Mouse (Mus musculus): ENCODE results near the gene Gars. TPM values are rescaled to one million over a fixed set of nuclear protein-coding genes. Genes with fewer than 3 reads are reported as not detected.

Gene Gars
- polyA plus RNA-seq, 1 experiment from 2014 or later: 209 TPM

DNA sequence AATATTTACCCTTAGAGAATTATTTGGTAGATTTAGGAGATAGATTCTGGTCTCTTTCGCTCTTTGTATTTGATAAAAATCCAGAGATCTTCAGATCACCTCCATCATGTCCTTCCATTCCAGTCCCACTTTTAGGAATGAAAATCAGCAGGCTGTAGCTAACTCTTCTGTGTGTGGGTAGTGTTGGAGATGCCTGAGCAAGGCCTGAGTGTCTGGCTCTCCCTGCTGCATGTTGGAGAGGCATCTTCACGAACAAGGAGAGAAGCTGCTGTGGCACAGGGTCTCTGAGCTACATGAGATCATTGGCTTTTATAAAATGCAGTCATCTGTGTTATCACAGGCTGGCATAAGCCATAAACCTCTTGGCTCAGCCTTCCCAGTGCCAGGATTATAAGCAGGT, 28.1 kb downstream of the Gars start:
- Histone ChIP-seq H3K36me3 (ENCODE audit: control insufficient read depth, insufficient read depth, low read length) (peaks cover 38% of the 10 kb centered on the region), H3K27ac (ENCODE audit: low read depth, low read length) (no peak overlapping the region), H3K9ac (ENCODE audit: low read depth, low read length) (no peak overlapping the region), H3K4me3 (ENCODE audit: low read length) (no peak overlapping the region), H3K4me1 (ENCODE audit: control insufficient read depth, insufficient read depth, low read depth, low read length) (no peaks in the 10 kb centered on the region), H3K4me2 (ENCODE audit: low read length) (no peak overlapping the region), H3K27me3 (replicated peaks; ENCODE audit: control insufficient read depth, insufficient read depth, low read length) (no peaks in the 10 kb centered on the region), H3K9me3 (ENCODE audit: control insufficient read depth, low read length) (no peaks in the 10 kb centered on the region)
- ATAC-seq: no peak
- 95% methylated on average over 2 of the region's 2 CpGs for WGBS

DNA sequence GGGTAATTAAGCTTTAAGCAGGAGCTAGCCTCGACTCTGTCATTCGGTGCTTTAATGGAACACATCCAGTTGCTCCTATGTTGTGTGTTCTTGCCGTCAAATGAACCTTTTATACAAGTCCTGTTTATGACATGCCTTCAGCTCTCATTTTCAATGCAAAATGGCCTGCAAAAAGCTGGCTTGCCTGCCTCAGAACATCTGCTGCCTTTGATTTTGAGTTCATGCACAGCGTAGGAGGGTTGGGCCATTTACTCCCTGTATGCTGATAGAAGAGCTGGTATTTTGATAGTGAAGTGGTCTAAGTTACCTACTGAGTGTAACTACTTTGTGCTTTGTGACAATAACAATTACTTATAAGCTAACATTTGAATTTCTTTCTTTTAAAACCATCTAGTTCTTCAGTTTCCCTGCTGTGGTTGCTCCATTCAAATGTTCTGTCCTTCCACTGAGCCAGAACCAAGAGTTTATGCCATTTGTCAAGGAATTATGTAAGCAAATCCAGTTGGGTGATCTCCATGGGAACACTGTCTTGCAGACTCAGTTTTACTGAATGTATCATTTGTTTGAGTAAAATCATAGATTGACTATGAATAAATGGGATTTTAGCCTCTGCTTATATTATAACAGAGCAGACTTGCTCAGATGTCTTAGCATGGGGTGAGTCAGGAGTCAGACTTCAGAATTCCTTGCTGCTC, 38.9 kb downstream of the Gars start:
- Histone ChIP-seq H3K9ac (ENCODE audit: low read depth, low read length) (no peak overlapping the region), H3K4me3 (ENCODE audit: low read length) (no peak overlapping the region), H3K9me3 (ENCODE audit: control insufficient read depth, low read length) (no peaks in the 10 kb centered on the region), H3K27ac (ENCODE audit: low read depth, low read length) (no peak overlapping the region), H3K4me1 (ENCODE audit: control insufficient read depth, insufficient read depth, low read depth, low read length) (no peaks in the 10 kb centered on the region), H3K36me3 (ENCODE audit: control insufficient read depth, insufficient read depth, low read length) (peaks cover 43% of the 10 kb centered on the region), H3K27me3 (replicated peaks; ENCODE audit: control insufficient read depth, insufficient read depth, low read length) (no peaks in the 10 kb centered on the region), H3K4me2 (ENCODE audit: low read length) (no peak overlapping the region)
- 76% methylated on average over 4 of the region's 4 CpGs for WGBS
- ATAC-seq: no peak

DNA sequence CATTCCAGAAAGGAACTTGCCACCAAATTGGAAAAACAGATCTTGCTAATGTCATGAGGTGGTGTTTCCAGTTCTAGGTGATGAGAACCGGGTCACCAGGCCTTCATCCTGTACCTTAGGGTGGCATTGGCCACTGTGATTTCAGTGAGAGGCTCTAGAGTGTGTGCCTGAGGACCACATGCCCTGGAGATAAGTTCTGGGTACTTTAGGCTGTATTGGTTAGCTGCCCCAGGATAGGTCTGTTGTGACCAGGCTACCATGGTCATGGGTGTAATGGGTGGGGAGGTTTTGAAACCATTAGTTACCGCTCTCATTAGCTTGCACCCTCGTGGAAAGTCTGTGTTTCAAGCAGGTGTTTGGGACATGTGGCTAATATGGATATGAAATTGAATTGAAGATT, 43.6 kb downstream of the Gars start:
- Histone ChIP-seq H3K27ac (ENCODE audit: low read depth, low read length) (no peak overlapping the region), H3K36me3 (ENCODE audit: control insufficient read depth, insufficient read depth, low read length) (peaks cover 22% of the 10 kb centered on the region), H3K9me3 (ENCODE audit: control insufficient read depth, low read length) (no peaks in the 10 kb centered on the region), H3K4me3 (ENCODE audit: low read length) (no peak overlapping the region), H3K4me1 (ENCODE audit: control insufficient read depth, insufficient read depth, low read depth, low read length) (no peaks in the 10 kb centered on the region), H3K27me3 (replicated peaks; ENCODE audit: control insufficient read depth, insufficient read depth, low read length) (no peaks in the 10 kb centered on the region), H3K4me2 (ENCODE audit: low read length) (no peak overlapping the region), H3K9ac (ENCODE audit: low read depth, low read length) (no peak overlapping the region)
- no peak for ATAC-seq
- 94% methylated on average over 3 of the region's 3 CpGs for WGBS

DNA sequence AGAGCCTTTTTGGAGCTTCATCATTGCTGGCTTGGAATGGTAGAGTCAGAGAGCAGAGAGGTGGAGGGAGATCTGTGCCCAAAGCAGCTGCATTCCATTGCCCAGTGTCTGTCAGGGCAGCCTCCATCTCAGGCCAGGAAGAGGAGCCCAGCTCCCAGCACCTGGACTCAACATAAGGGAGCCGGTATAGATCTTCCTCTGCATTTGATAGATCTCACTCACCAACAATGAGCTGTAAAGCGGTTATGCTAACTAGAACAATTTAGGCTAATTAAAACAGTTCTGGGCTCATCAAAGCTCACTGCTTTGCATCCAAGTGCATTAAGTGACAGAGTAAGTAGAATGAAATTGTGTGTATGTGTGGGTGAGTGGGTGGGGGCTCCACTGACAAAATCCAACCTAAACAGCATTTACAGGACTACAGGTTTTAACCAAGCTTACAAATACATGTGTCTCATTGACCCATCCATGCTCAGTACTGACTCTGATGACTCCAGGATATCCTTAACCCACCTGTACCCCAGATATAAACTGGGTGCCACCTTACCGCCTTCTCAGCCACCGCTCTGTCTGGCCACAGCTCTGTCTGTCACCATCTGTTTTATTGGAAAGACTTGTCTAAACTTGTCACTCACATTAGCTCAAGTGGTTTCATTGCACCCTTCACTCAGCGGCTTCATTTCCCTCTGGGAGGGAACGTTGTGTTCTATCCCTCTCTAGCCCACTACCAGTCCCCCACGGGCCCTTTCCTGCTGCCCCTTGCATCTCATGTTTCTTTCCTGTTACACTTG, 44.6 kb downstream of the Gars start:
- H3K27ac ChIP-seq (ENCODE audit: low read depth, low read length): no peak overlapping the region; the same call in 1 of the 2 replicates
- H3K4me3 ChIP-seq (ENCODE audit: low read length): no peak overlapping the region
- WGBS: 82% methylated on average over 7 of the region's 7 CpGs
- 0 out of 2 replicates have a peak, but pooled peaks have one; percentile 24 for ATAC-seq
- H3K4me1 ChIP-seq (ENCODE audit: control insufficient read depth, insufficient read depth, low read depth, low read length): no peaks in the 10 kb centered on the region
- no peak overlapping the region for H3K9ac ChIP-seq (ENCODE audit: low read depth, low read length)
- no peaks in the 10 kb centered on the region for H3K9me3 ChIP-seq (ENCODE audit: control insufficient read depth, low read length)
- no peaks in the 10 kb centered on the region for H3K27me3 ChIP-seq (replicated peaks; ENCODE audit: control insufficient read depth, insufficient read depth, low read length)
- H3K4me2 ChIP-seq (ENCODE audit: low read length): no peak overlapping the region
- peaks cover 22% of the 10 kb centered on the region for H3K36me3 ChIP-seq (ENCODE audit: control insufficient read depth, insufficient read depth, low read length)

DNA sequence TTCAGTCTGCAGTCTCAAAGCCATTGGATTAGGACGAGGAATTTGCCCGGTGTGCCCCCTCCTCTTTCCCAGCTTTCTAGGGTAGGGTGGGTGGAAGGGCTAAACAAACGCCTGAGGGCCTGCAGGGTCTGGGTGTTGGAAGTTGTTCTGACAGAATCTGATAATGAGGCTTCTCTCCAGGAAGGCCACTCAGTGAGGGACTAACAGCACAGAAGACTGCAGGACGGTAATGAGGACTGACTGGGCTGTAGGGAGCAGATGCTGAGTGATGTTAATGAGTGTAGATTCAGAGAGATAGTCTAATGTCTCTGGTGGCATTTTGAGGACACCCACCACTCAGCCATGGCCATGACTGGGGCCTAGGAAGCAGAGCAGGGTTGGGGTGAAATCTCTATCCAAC, 49.5 kb downstream of the Gars start:
- 0 out of 2 replicates have a peak, but pooled peaks have one; percentile 14 for ATAC-seq

DNA sequence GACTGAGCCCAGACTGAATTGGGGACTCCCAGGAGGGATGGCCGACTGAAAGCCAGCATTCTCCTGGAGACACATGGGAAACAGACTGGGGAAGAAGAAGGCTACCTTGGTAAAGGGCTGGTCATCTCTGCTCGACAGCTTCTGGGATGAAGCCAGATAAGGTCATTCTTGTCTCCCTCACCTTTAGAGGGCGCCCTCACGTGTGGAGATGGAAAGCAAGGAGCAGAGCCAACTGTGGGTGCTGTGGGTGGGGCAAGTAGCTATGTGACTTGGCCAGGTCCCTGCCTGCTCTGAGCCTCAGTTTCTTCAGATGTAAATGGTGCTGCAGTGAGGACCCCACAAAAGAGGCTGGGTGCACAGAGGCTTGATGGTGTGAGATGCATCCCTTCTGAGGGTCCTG, 52.8 kb downstream of the Gars start:
- no peak for ATAC-seq
- no peak overlapping the region for H3K4me2 ChIP-seq (ENCODE audit: low read length)
- 39% methylated on average over 4 of the region's 4 CpGs for WGBS
- H3K9ac ChIP-seq (ENCODE audit: low read depth, low read length): no peak overlapping the region
- H3K27ac ChIP-seq (ENCODE audit: low read depth, low read length): no peak overlapping the region
- no peaks in the 10 kb centered on the region for H3K4me1 ChIP-seq (ENCODE audit: control insufficient read depth, insufficient read depth, low read depth, low read length)
- no peaks in the 10 kb centered on the region for H3K9me3 ChIP-seq (ENCODE audit: control insufficient read depth, low read length)
- no peaks in the 10 kb centered on the region for H3K27me3 ChIP-seq (replicated peaks; ENCODE audit: control insufficient read depth, insufficient read depth, low read length)
- H3K36me3 ChIP-seq (ENCODE audit: control insufficient read depth, insufficient read depth, low read length): no peaks in the 10 kb centered on the region
- no peak overlapping the region for H3K4me3 ChIP-seq (ENCODE audit: low read length)

More for the DNA sequence above, 49.5 kb downstream of the Gars start:
- H3K4me2 ChIP-seq (ENCODE audit: low read length): no peak overlapping the region
- H3K4me3 ChIP-seq (ENCODE audit: low read length): no peak overlapping the region
- no peaks in the 10 kb centered on the region for H3K9me3 ChIP-seq (ENCODE audit: control insufficient read depth, low read length)
- H3K27me3 ChIP-seq (replicated peaks; ENCODE audit: control insufficient read depth, insufficient read depth, low read length): no peaks in the 10 kb centered on the region
- H3K27ac ChIP-seq (ENCODE audit: low read depth, low read length): no peak overlapping the region
- WGBS: 63% methylated on average over 4 of the region's 4 CpGs
- H3K4me1 ChIP-seq (ENCODE audit: control insufficient read depth, insufficient read depth, low read depth, low read length): no peaks in the 10 kb centered on the region
- no peaks in the 10 kb centered on the region for H3K36me3 ChIP-seq (ENCODE audit: control insufficient read depth, insufficient read depth, low read length)
- H3K9ac ChIP-seq (ENCODE audit: low read depth, low read length): no peak overlapping the region

DNA sequence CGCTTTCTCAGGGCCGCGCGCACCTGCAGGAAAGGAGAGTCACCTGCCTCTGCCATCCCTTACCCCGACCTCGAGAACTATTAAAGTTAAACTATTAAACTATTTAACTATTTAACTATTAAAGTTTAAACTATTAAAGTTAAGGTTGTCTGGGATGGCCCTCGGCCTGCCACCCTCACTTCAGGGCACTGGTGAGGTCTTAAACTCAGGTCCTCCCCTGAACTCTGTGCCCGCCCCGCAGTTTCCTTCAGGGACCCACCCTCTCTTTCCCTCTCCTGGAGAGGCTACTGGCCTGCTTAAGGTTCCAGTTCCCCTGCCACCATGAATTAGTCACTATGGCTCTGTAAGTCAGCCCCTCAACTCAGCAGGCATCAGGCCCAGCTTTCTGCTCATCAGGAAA, 53.6 kb downstream of the Gars start:
- no peak overlapping the region for H3K4me2 ChIP-seq (ENCODE audit: low read length)
- H3K9me3 ChIP-seq (ENCODE audit: control insufficient read depth, low read length): no peaks in the 10 kb centered on the region
- H3K36me3 ChIP-seq (ENCODE audit: control insufficient read depth, insufficient read depth, low read length): no peaks in the 10 kb centered on the region
- no peaks in the 10 kb centered on the region for H3K27me3 ChIP-seq (replicated peaks; ENCODE audit: control insufficient read depth, insufficient read depth, low read length)
- 93% methylated on average over 9 of the region's 9 CpGs for WGBS
- no peak overlapping the region for H3K9ac ChIP-seq (ENCODE audit: low read depth, low read length)
- ATAC-seq: no peak
- no peaks in the 10 kb centered on the region for H3K4me1 ChIP-seq (ENCODE audit: control insufficient read depth, insufficient read depth, low read depth, low read length)
- no peak overlapping the region for H3K27ac ChIP-seq (ENCODE audit: low read depth, low read length)
- H3K4me3 ChIP-seq (ENCODE audit: low read length): no peak overlapping the region

DNA sequence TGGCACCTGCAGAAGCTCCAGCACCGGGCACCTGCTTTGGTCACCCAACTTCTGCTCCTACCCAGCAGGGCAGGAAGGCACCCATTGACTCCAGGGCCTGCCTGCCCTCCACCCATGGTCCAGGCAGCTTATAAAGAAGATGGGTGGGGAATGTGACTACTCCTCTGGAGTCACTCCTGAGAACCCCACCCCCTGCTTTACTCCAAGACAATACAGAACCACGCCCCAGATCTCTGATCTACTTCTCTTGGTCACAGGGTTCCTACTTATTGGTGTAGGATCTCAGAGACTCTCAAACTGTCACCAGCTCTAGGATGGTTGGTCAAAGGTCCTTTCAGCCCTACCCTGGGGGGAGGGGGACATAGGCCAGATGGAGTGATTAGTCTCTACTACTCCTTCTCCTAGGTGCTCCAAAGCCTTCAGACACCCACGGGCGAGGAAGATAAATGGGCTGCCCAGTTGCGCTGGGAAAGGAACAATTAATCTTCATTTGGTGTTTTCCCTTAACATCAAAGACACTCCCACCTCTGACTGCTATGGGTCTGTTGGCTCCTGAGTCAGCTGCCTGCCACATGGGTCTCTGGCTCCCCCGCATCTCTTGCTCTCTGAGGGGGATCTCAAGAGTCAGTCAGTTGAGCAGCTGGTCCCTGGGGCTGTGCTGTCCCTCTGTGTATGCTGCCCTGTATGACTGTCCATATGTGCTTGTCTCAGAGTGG, 55.8 kb downstream of the Gars start:
- H3K9ac ChIP-seq (ENCODE audit: low read depth, low read length): no peak overlapping the region
- H3K4me2 ChIP-seq (ENCODE audit: low read length): no peak overlapping the region
- no peaks in the 10 kb centered on the region for H3K27me3 ChIP-seq (replicated peaks; ENCODE audit: control insufficient read depth, insufficient read depth, low read length)
- H3K4me3 ChIP-seq (ENCODE audit: low read length): no peak overlapping the region
- 56% methylated on average over 6 of the region's 6 CpGs for WGBS
- no peaks in the 10 kb centered on the region for H3K36me3 ChIP-seq (ENCODE audit: control insufficient read depth, insufficient read depth, low read length)
- peak; percentile 69 for ATAC-seq
- no peak overlapping the region for H3K27ac ChIP-seq (ENCODE audit: low read depth, low read length)
- no peaks in the 10 kb centered on the region for H3K9me3 ChIP-seq (ENCODE audit: control insufficient read depth, low read length)
- no peaks in the 10 kb centered on the region for H3K4me1 ChIP-seq (ENCODE audit: control insufficient read depth, insufficient read depth, low read depth, low read length)

DNA sequence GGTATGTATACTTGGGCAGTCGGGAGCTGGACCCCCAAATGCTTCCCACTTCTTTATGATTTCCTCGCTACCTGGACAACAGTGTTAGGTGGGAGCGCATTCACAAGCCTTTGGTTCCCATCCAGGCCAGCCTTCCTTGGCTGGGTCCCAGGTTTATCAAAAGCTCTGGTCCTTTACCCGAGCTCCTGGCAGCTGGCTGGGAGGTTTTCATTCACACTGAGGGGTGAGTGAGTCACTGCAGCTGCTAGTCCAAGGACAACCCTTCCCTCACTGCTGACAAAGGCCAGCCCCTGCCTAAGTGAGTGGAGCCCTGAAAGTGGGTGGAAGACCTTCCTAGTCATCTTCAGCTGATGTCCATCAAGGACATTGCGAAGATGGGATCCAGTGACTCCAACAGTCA, 60.2 kb downstream of the Gars start:
- H3K27ac ChIP-seq (ENCODE audit: low read depth, low read length): no peak overlapping the region
- no peak overlapping the region for H3K4me2 ChIP-seq (ENCODE audit: low read length)
- H3K36me3 ChIP-seq (ENCODE audit: control insufficient read depth, insufficient read depth, low read length): no peaks in the 10 kb centered on the region
- no peaks in the 10 kb centered on the region for H3K27me3 ChIP-seq (replicated peaks; ENCODE audit: control insufficient read depth, insufficient read depth, low read length)
- H3K4me3 ChIP-seq (ENCODE audit: low read length): no peak overlapping the region
- H3K4me1 ChIP-seq (ENCODE audit: control insufficient read depth, insufficient read depth, low read depth, low read length): no peaks in the 10 kb centered on the region
- WGBS: 55% methylated on average over 5 of the region's 5 CpGs
- no peak overlapping the region for H3K9ac ChIP-seq (ENCODE audit: low read depth, low read length)
- no peak for ATAC-seq
- H3K9me3 ChIP-seq (ENCODE audit: control insufficient read depth, low read length): no peaks in the 10 kb centered on the region
